Comparison of ENCODE assay signal across 8 mouse cellular contexts in the genomic region with DNA sequence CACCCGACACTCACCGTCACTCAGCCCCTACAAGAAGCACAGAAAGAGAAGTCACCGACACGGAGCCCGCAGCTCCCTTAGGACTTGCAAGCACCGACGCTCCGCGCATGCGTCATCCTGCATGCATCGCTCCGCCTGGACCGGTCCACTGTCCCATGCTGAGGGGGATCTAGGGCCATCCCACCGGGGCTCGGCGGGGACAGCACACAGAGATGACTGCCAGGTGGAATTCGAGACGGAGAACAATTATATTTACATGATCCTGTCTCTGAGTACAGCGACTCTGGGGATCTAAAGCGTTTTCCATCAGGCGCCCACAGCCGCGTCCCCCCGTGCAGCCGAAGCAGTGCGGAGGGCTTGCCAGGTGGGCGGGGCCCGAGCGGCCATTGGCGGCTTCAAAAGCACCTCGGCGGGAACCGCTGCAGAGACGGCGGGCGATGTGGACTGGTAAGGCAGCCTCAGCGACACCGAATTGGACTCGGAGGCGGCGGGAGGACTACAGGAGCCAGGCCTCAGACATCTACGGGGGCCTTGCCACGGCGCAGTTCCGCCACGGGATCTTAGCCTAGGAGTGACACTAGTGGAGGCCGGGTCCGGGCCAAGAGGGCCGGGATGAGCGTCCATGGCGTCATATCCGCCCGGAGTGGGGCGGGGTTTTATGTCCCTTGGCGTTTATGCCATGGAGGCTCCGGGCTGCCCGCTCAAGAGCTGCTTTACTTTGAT. TPM values are rescaled to one million over a fixed set of nuclear protein-coding genes. Genes with fewer than 3 reads are reported as not detected.
DNase-seq lines count a peak whose midpoint lies in the region; ATAC-seq and TF ChIP-seq lines count a peak whose summit lies in the region.

Gene Cmc2 (minus strand): TSS at position 119 of the 723 bp plus-strand sequence.
Gene Cenpn (plus strand): TSS at position 394 of the 723 bp plus-strand sequence.

- no peak for TF ChIP-seq CTCF in cortical plate, adult 2 months (IDR thresholded peaks at IDR 0.05; ENCODE audit: extremely low read depth, insufficient read depth, low read length)

- H3K27ac ChIP-seq in cortical plate, adult 2 months (ENCODE audit: insufficient read depth, low read length), result peak within 1 kb of the TSS; percentile 91

- H3K36me3 ChIP-seq in megakaryocyte, embryonic 14.5 days (replicated peaks; ENCODE audit: low read length), result peaks cover 33% of the 10 kb centered on the region

- H3K4me1 ChIP-seq in cortical plate, adult 2 months (ENCODE audit: control insufficient read depth, insufficient read depth, low read length), result no peaks in the 10 kb centered on the region
- peaks cover 42% of the 10 kb centered on the region for H3K4me1 ChIP-seq in megakaryocyte, embryonic 14.5 days

- peak within 1 kb of the TSS; percentile 56 for H3K4me3 ChIP-seq in cortical plate, adult 2 months (ENCODE audit: insufficient read depth, low read length)
- peak within 1 kb of the TSS; percentile 99 for H3K4me3 ChIP-seq in megakaryocyte, embryonic 14.5 days (replicated peaks)

- no peaks in the 10 kb centered on the region for H3K9me3 ChIP-seq in megakaryocyte, embryonic 14.5 days

- DNase-seq in gastrocnemius, adult 8-10 months (ENCODE audit: low spot score in 2 of 2), result peak; percentile 83 to 91
- DNase-seq in hindlimb bud, embryonic 11.5 days (ENCODE audit: extremely low spot score, low read depth, low spot score), result peak; percentile 95
- DNase-seq in left cerebral cortex, adult 8-10 months (ENCODE audit: low spot score in 2 of 2), result peak; percentile 86 to 88
- DNase-seq in right cerebral cortex, postnatal 10 days (ENCODE audit: low spot score in 2 of 2), result peak; percentile 93
- peak; percentile 91 for DNase-seq in urinary bladder, postnatal 25 days (ENCODE audit: low spot score)

- ATAC-seq in activated CD4-positive, CD25-positive, alpha-beta regulatory T cell, adult 4 months, result peak; percentile 81

- no peaks in the 10 kb centered on the region for H3K27me3 ChIP-seq in megakaryocyte, embryonic 14.5 days (replicated peaks)

- peak; percentile 99 for TF ChIP-seq POLR2A in cortical plate, adult 2 months (IDR thresholded peaks at IDR 0.05; ENCODE audit: extremely low read depth, insufficient read depth, low read length)

RNA-seq across cellular contexts. Expression of gene Cmc2, which starts in this region (rescaled TPM):
- polyA plus RNA-seq in activated CD4-positive, CD25-positive, alpha-beta regulatory T cell, adult 4 months (2017; shearing (Covaris generic)), result 10 to 100 TPM; 34.8 to 43.4 TPM
- polyA plus RNA-seq in cortical plate, adult 2 months (2012; rRNA removed), result 19.6 and 21.6 TPM in 2 replicates
- 10 to 100 TPM; 20.8 to 29.6 (median 26.8) TPM for total RNA-seq in gastrocnemius, adult 8-10 months (2022)
- total RNA-seq in left cerebral cortex, adult 8-10 months (2022), result 10 to 100 TPM; 12.9 to 18.6 (median 16.0) TPM
- polyA plus RNA-seq in megakaryocyte, embryonic 14.5 days (2012; ENCODE audit: insufficient read depth, low replicate concordance), result 36.1 TPM in 1 of 2 replicates, not detected in the other

RNA-seq across cellular contexts. Expression of gene Cenpn, which starts in this region (rescaled TPM):
- polyA plus RNA-seq in activated CD4-positive, CD25-positive, alpha-beta regulatory T cell, adult 4 months (2017; shearing (Covaris generic)), result 1 to 10 TPM; 7.4 to 8.5 TPM
- polyA plus RNA-seq in cortical plate, adult 2 months (2012; rRNA removed), result 1.5 and 2.4 TPM in 2 replicates
- under 1 TPM; 0.36 to 0.88 (median 0.57) TPM for total RNA-seq in gastrocnemius, adult 8-10 months (2022)
- 1 to 10 TPM; 1.7 to 3.6 (median 2.7) TPM for total RNA-seq in left cerebral cortex, adult 8-10 months (2022)
- 3.4 TPM in 1 of 2 replicates, not detected in the other for polyA plus RNA-seq in megakaryocyte, embryonic 14.5 days (2012; ENCODE audit: insufficient read depth, low replicate concordance)

Comparison
In these comparisons a context has a peak if more than half of its experiments do, and no peak if none do; other contexts are left out.
1. Peak in every context shown above with its lines: DNase-seq, ATAC-seq, H3K4me3 ChIP-seq and H3K27ac ChIP-seq.